Mouse (Mus musculus) liver, embryonic 12.5 days (tissue): ENCODE data around the gene Ninj1. TPM values are rescaled to one million over a fixed set of nuclear protein-coding genes. Genes with fewer than 3 reads are reported as not detected.
A peak's percentile ranks its signal among the peaks of the same experiment; 100 is the strongest.

ENCODE experiments used
- ATAC-seq: fragments of 200-750 bp; cut with Nextera tagmentation; 2 replicates; pipeline ENCODE4 v1.8.0; 2017; ENCODE audit warnings: moderate number of reproducible peaks, mild to moderate bottlenecking, moderate library complexity
- H3K27ac ChIP-seq: fragments of 300-500 bp; sonication (generic); 2 replicates; pipeline ENCODE4 v1.5.1; 2016; ENCODE audit warnings: mild to moderate bottlenecking
- H3K27me3 ChIP-seq: fragments of 300-500 bp; sonication (generic); replicated peaks from 2 replicates; pipeline ENCODE4 v1.6.1; 2016; ENCODE audit warnings: mild to moderate bottlenecking, moderate library complexity
- H3K36me3 ChIP-seq: fragments of 300-500 bp; sonication (generic); 2 replicates; pipeline ENCODE4 v1.6.1; 2016; ENCODE audit warnings: mild to moderate bottlenecking, moderate library complexity
- H3K4me1 ChIP-seq: fragments of 300-500 bp; sonication (generic); 2 replicates; pipeline ENCODE4 v1.6.1; 2016
- H3K4me2 ChIP-seq: fragments of 300-500 bp; sonication (generic); 2 replicates; pipeline ENCODE4 v1.6.1; 2016; ENCODE audit warnings: mild to moderate bottlenecking, moderate library complexity
- H3K4me3 ChIP-seq: fragments of 300-500 bp; sonication (generic); 2 replicates; pipeline ENCODE4 v1.5.1; 2016; ENCODE audit warnings: mild to moderate bottlenecking, moderate library complexity
- H3K9ac ChIP-seq: fragments of 300-500 bp; sonication (generic); 2 replicates; pipeline ENCODE4 v1.6.1; 2016; ENCODE audit warnings: mild to moderate bottlenecking, moderate library complexity
- H3K9me3 ChIP-seq: fragments of 300-500 bp; sonication (generic); replicated peaks from 2 replicates; pipeline ENCODE4 v1.6.1; 2016; ENCODE audit warnings: mild to moderate bottlenecking, moderate library complexity
- WGBS: fragments of 180-500 bp; shearing (Covaris S2); methylation state at CpG from one replicate; pipeline ENCODE4 v1.1.7; 2016; ENCODE audit not compliant: insufficient replicate concordance; 5-methylcytosine and 5-hydroxymethylcytosine counted together
- polyA plus RNA-seq: library from polyadenylated mRNA; unstranded; fragments of >200 nt; fragmentation: Nextera tagmentation; extraction: Ambion mirVana; gene quantifications from 2 replicates; pipeline ENCODE4 v1.2.1, GENCODE M21; 2016

Gene Ninj1
- polyA plus RNA-seq, 1 experiment from 2014 or later = 41.5 TPM

DNA sequence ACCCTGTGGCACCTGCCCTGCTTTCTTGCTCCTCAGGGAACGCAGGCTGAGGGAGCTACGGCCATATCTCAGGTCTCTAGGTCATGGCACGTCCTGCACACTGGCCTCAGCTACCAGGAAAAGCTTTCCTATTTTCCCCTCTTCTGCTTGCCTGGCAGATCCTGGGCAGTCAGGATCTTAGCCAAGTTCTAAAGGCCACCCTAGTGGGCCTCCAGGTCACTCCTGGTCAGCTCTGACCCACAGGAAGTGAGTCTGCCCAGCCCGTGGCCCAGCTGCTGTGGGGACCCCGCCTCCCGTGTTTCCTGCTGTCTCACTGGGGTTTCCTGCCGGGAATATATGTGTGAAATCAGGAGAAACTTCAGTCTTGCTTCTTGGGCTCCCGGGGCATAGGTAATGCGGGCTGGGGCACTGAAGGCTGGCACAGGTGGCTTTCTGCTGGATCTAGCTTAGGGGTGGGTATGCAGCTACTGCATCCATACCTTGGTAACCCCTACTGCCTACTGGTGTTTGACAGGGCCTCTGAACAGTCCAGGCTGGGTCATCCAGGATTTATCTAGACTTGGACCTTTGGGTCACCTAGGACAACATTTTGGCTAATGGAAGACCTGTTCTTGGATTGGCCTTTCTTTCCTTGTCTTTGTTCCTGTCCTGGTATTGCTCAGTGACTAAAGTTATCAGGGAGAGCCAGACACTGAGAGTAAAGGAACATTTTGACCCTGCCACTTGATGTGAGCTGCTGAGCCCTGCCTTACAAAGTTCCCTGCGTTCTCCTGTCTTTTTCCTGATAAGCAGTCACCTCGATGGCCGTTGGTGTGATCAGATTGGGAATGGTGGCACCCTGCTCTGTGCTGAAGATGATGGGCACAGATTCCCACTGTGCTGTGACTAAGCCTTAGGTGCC, 2.9 kb downstream of the Ninj1 start:
- no peaks in the 10 kb centered on the region for H3K9me3 ChIP-seq
- 0 out of 2 replicates have a peak overlapping the region, but pooled peaks have one; percentile 10 for H3K9ac ChIP-seq
- H3K4me1 ChIP-seq = peaks cover 62% of the 10 kb centered on the region
- H3K36me3 ChIP-seq = peaks cover 6% of the 10 kb centered on the region
- no peak overlapping the region for H3K4me3 ChIP-seq
- no peak for ATAC-seq
- peak overlapping the region; percentile 99 for H3K4me2 ChIP-seq
- no peaks in the 10 kb centered on the region for H3K27me3 ChIP-seq
- 35% methylated on average over 12 of the region's 12 CpGs for WGBS
- peak overlapping the region; percentile 7; the same call in 1 of the 2 replicates for H3K27ac ChIP-seq

DNA sequence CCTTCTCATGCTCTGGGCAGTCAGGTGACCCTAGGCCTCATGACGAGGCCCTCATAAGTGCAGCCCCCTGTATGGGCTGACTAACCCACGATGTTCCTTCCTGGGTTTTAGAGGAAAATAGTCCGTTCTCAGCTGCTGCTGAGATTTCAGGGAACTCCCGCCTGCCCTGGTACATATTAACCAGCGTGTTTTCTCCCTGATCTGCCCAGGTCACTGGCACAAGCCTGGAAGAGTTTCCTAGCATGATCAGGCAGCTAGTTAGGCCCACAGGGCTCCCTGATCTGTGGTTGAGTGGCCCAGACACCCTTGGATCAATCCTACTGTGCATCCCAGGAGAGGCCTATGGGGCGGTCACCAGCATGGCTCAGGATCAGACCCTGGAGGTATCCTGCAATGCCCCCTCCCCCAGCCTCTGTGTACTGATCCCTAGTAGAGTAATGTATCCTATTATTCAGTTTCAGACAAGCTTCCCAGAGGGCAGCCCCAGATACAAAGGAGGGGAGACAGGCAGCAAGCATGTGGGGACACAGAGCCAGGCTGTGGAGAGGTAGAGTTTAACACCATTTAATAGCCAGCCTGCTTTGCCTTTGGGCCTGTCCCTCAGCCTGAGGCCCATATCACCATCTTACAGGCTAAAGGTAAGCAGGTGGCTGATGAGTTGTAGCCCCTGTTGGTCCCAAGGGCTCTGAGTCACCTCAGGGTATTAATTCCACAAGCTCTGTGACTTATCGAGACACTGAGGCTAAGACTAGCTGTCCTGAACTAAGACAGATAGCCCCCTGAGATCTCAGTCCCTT, 3.8 kb downstream of the Ninj1 start:
- H3K9me3 ChIP-seq = no peaks in the 10 kb centered on the region
- ATAC-seq = no peak
- peak overlapping the region; percentile 49 for H3K27ac ChIP-seq
- H3K4me1 ChIP-seq = peaks cover 70% of the 10 kb centered on the region
- no peak overlapping the region for H3K4me3 ChIP-seq
- H3K4me2 ChIP-seq = peak overlapping the region; percentile 99
- no peaks in the 10 kb centered on the region for H3K27me3 ChIP-seq
- 50% methylated on average over 7 of the region's 7 CpGs for WGBS
- H3K36me3 ChIP-seq = peaks cover 15% of the 10 kb centered on the region
- 0 out of 2 replicates have a peak overlapping the region, but pooled peaks have one; percentile 29 for H3K9ac ChIP-seq

DNA sequence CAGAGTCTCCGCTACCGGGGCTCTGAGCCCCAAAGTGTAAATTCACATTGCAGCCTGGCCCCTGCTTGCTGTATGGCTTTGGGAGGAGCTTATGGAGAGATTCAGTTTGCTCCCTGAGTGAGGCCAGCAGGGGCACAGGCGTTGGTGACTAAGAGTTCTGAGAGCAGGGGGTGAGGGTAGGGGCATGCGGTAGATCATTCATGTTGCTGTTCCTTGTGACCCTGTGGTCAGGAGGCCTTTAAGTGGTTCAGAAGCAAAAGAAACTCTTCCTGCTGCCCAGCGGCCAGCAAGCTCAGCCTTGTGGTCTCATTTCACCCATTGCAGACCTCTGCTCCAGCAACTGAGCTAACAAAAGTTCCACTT, 4.4 kb downstream of the Ninj1 start:
- Histone ChIP-seq H3K4me1 (peaks cover 70% of the 10 kb centered on the region), H3K27ac (peak overlapping the region; percentile 49), H3K27me3 (no peaks in the 10 kb centered on the region), H3K9ac (0 out of 2 replicates have a peak overlapping the region, but pooled peaks have one; percentile 29), H3K4me2 (peak overlapping the region; percentile 99; the same call in 1 of the 2 replicates), H3K4me3 (no peak overlapping the region), H3K9me3 (no peaks in the 10 kb centered on the region), H3K36me3 (peaks cover 19% of the 10 kb centered on the region)
- no peak for ATAC-seq
- 42% methylated on average over 5 of the region's 5 CpGs for WGBS

DNA sequence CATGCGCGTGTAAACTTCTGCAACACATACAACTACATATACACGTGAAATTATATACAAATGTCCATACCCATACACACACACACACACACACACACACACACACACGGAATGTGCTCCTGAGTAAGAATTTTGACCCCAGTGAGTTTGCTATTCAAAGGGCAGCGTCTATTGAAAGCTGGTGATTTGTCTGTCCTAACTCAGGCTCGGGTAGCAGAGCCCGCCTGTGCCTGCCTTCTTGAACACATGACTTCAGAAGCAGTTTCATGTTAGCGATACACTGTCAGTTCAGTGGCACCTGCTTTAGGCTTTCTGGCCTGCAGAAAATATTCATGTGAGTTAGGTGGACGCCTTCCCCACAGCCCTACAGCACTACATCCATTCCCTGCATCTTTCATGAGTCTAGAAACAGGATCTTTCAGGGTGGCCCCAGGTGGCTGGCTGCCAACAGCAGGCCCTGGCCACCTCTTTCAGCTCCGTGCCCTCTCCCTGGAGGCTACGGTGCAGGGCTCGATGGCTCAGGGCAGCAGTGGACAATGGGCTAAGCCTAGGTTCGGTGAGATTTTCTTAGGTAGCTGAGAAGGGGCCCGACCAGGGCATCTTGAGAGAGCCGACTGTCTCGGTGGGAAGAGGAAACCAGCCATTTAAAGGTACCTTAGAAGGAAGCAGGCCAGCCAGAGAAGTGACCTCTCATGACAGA, 5.0 kb downstream of the Ninj1 start:
- ATAC-seq = no peak
- Histone ChIP-seq H3K4me1 (peaks cover 65% of the 10 kb centered on the region), H3K4me3 (no peak overlapping the region), H3K27ac (0 out of 2 replicates have a peak overlapping the region, but pooled peaks have one; percentile 49), H3K9me3 (no peaks in the 10 kb centered on the region), H3K9ac (no peak overlapping the region), H3K27me3 (no peaks in the 10 kb centered on the region), H3K4me2 (no peak overlapping the region), H3K36me3 (peaks cover 19% of the 10 kb centered on the region)
- WGBS = 68% methylated on average over 16 of the region's 16 CpGs

DNA sequence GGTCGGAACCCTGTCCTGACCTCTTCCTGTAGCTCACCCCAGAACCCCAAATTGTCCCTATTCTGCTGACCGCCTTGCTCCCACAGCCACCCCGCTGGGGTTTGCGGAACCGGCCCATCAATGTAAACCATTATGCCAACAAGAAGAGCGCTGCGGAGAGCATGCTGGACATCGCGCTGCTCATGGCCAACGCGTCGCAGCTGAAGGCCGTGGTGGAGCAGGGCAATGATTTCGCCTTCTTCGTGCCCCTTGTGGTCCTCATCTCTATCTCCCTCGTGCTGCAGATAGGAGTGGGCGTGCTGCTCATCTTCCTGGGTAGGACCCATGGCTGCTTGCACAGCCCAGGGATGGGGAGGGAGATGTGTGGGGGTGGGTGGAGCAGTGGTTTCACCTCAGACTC, 6.4 kb downstream of the Ninj1 start:
- no peak for ATAC-seq
- H3K27me3 ChIP-seq = no peaks in the 10 kb centered on the region
- no peak overlapping the region for H3K4me3 ChIP-seq
- 82% methylated on average over 17 of the region's 17 CpGs for WGBS
- H3K27ac ChIP-seq = no peak overlapping the region
- H3K36me3 ChIP-seq = peaks cover 19% of the 10 kb centered on the region
- no peak overlapping the region for H3K9ac ChIP-seq
- H3K4me2 ChIP-seq = no peak overlapping the region
- H3K4me1 ChIP-seq = peaks cover 53% of the 10 kb centered on the region
- H3K9me3 ChIP-seq = no peaks in the 10 kb centered on the region

DNA sequence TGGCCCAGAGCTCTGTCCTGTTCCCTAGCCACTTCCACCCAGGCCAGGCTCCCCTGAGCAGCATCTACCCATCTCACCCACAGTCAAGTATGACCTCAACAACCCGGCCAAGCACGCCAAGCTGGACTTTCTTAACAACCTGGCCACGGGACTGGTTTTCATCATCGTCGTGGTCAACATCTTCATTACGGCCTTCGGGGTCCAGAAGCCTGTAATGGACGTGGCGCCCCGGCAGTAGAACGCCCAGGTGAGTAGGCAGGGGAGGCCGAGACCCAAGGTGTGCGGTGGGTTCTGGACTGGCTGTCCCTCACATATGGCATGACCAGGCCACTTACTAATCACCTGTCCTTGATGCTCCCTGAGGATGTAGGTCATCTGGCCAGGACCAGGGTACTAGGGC, 7.5 kb downstream of the Ninj1 start:
- Histone ChIP-seq H3K27me3 (no peaks in the 10 kb centered on the region), H3K9ac (no peak overlapping the region), H3K27ac (no peak overlapping the region), H3K36me3 (peaks cover 19% of the 10 kb centered on the region), H3K4me2 (no peak overlapping the region), H3K4me3 (no peak overlapping the region), H3K4me1 (peaks cover 41% of the 10 kb centered on the region), H3K9me3 (no peaks in the 10 kb centered on the region)
- 84% methylated on average over 13 of the region's 13 CpGs for WGBS
- no peak for ATAC-seq

DNA sequence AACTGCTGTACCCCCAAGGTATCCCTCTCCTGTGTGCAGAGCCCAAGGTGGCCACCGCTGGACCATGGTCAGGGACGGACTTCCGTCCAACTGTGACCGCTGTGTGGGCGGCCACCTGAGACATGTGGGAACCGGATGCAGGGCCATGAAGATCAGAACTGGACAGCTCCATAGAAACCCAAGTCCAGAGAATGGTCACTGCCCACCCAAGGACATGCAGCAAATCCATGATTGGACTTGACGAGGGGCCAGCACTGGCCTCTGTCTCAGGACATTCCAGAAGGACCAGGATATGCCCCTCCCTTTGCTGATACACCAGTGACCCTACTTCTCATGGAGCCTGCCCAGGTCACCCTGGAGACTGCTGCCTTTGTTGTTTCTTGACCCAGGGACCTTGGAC, 8.4 kb downstream of the Ninj1 start:
- no peak overlapping the region for H3K4me2 ChIP-seq
- WGBS = 80% methylated on average over 7 of the region's 7 CpGs
- ATAC-seq = no peak

DNA sequence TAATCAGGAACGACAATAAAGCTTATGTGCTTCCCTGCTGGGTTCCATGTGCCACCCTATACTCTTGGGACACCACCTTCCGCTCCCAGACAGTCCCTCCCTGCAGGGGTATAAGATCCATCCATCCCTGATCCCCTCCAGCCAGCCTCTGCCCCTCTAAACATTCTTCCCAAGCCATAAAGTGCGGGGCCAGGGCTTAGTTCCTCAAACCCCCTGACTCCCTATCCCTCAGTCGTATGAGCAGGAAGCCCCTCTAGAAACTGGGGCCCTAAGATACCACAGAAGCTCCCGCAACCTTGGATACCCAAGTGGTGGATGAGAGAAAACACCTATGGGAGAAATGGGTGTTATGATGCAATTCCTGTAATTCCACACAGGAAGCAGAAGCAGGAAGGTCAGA, 8.9 kb downstream of the Ninj1 start:
- no peak for ATAC-seq
- WGBS = 58% methylated on average over 5 of the region's 5 CpGs

More for the DNA sequence above, 8.4 kb downstream of the Ninj1 start:
- Histone ChIP-seq H3K27ac (no peak overlapping the region), H3K4me3 (no peak overlapping the region), H3K9ac (no peak overlapping the region), H3K36me3 (peaks cover 19% of the 10 kb centered on the region), H3K9me3 (no peaks in the 10 kb centered on the region), H3K27me3 (no peaks in the 10 kb centered on the region), H3K4me1 (peaks cover 33% of the 10 kb centered on the region)

DNA sequence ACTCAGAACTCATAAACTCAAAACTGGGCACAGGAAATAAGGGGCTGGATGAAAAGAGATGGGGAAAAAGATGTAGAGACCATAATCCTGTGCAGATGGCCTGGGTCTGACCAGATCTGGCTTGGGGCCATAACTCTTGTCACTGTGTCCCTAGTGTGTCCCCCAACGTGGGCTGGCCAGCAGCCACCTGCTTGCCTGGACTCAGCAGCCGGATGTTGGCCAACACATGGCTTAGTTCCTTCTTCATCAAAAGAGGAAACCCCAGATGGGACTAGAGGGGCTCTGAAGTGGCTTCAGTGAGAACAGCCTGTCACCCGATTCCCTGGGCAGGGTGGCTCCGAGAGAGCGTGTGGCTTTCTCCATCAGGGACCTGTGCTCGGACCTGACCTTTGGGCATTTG, 9.5 kb downstream of the Ninj1 start:
- no peak for ATAC-seq

More for the DNA sequence above, 8.9 kb downstream of the Ninj1 start:
- peaks cover 19% of the 10 kb centered on the region for H3K36me3 ChIP-seq
- H3K9ac ChIP-seq = no peak overlapping the region
- H3K9me3 ChIP-seq = no peaks in the 10 kb centered on the region
- no peak overlapping the region for H3K4me3 ChIP-seq
- peaks cover 27% of the 10 kb centered on the region for H3K4me1 ChIP-seq
- no peak overlapping the region for H3K27ac ChIP-seq
- H3K27me3 ChIP-seq = no peaks in the 10 kb centered on the region
- no peak overlapping the region for H3K4me2 ChIP-seq

DNA sequence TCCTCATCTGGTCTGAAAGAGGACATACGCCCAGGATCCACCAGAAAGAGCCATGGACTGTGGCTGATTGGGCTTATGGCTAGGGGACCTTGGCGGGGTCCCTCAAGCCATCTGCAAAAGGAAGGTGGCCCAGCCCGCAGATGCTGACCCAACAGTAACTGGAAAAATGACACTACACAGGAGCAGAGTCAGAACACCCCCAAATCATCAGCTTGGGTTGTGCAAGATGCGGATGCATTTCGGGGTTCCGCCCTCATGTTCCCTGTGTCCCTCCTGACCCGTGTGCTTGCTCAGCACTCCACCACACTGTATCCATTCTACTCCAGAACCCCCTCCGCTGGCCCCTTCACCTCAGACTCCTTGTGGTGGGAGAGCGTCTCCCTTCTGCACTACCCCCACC, 11.4 kb downstream of the Ninj1 start:
- WGBS = 73% methylated on average over 9 of the region's 9 CpGs
- peaks cover 12% of the 10 kb centered on the region for H3K4me1 ChIP-seq
- H3K9ac ChIP-seq = no peak overlapping the region
- no peaks in the 10 kb centered on the region for H3K27me3 ChIP-seq
- ATAC-seq = no peak
- no peak overlapping the region for H3K4me3 ChIP-seq
- no peak overlapping the region for H3K27ac ChIP-seq
- peaks cover 19% of the 10 kb centered on the region for H3K36me3 ChIP-seq
- H3K9me3 ChIP-seq = no peaks in the 10 kb centered on the region
- no peak overlapping the region for H3K4me2 ChIP-seq

More for the DNA sequence above, 9.5 kb downstream of the Ninj1 start:
- Histone ChIP-seq H3K4me3 (no peak overlapping the region), H3K27ac (no peak overlapping the region), H3K27me3 (no peaks in the 10 kb centered on the region), H3K4me1 (peaks cover 21% of the 10 kb centered on the region), H3K36me3 (peaks cover 19% of the 10 kb centered on the region), H3K4me2 (no peak overlapping the region), H3K9me3 (no peaks in the 10 kb centered on the region), H3K9ac (no peak overlapping the region)
- 55% methylated on average over 6 of the region's 6 CpGs for WGBS

DNA sequence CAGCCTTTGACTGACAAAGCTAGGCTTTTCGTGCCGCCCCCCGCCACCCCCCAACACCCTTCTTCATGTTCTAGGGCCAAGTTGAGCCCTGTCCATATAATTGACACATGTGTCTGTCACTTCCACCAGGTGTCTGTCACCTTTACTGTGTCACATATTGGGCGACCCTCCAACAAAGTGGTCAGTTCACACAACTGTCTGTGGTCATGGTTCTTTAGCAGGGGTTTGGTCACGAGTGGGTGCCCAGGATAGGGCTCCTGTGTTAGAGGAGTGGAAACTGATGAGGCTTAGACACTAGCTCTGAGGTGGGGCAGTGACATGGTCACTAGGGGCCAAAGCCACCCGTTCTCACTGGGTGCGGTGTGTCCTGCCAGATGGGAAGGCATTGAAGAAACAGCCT, 12.6 kb downstream of the Ninj1 start:
- no peak overlapping the region for H3K4me3 ChIP-seq
- peaks cover 16% of the 10 kb centered on the region for H3K36me3 ChIP-seq
- H3K4me2 ChIP-seq = no peak overlapping the region
- no peak overlapping the region for H3K9ac ChIP-seq
- H3K9me3 ChIP-seq = no peaks in the 10 kb centered on the region
- WGBS = 81% methylated on average over 7 of the region's 7 CpGs
- no peak for ATAC-seq
- H3K27me3 ChIP-seq = no peaks in the 10 kb centered on the region
- no peak overlapping the region for H3K27ac ChIP-seq
- H3K4me1 ChIP-seq = peaks cover 12% of the 10 kb centered on the region
